In genomic region chr8:127614206-127614605, GRCm38 (mm10) we compare ENCODE assay signal across 22 mouse cellular contexts.
A peak's percentile ranks its signal among the peaks of the same experiment; 100 is the strongest.
DNase-seq lines count a peak whose midpoint lies in the region; ATAC-seq lines count a peak whose summit lies in the region.
"Had no signal": no experiment of that assay in that cellular context is flagged by ENCODE, and none has a peak within 500 bp of the region (broad histone marks: within the 10 kb centered on the region; RNA-seq: fewer than 3 reads in every experiment).

No protein-coding gene starts in this region.

- no peak overlapping the region for H3K27ac ChIP-seq in hindbrain, embryonic 10.5 days
- H3K27ac ChIP-seq: embryonic facial prominence, embryonic 12.5 days; heart, embryonic 13.5 days; hindbrain, embryonic 15.5 days; kidney, embryonic 15.5 days; liver, embryonic 14.5 days; lung, embryonic 15.5 days; macrophage; midbrain, embryonic 10.5 days; stomach, embryonic 15.5 days had no signal

- intact Hi-C loops in gastrocnemius, postnatal 14 days (cut with DNase I; ENCODE audit: low total_unique reads) = no loop called here
- intact Hi-C loops in left cerebral cortex, postnatal 25 days (cut with DNase I) = loop anchor here (10.0 kb wide), 1 partner anchor 881 kb away; no protein-coding TSS in a partner anchor

- WGBS in hindbrain, embryonic 10.5 days = 83% methylated on average over 4 of the region's 4 CpGs

- no peaks in the 10 kb centered on the region for H3K4me1 ChIP-seq in hindbrain, embryonic 10.5 days (replicated peaks)
- H3K4me1 ChIP-seq: embryonic facial prominence, embryonic 12.5 days; hindbrain, embryonic 15.5 days; midbrain, embryonic 10.5 days; stomach, embryonic 15.5 days had no signal

- peak; percentile 9 for DNase-seq in gastrocnemius, postnatal 14 days
- no peak for DNase-seq in gastrocnemius, postnatal 4 days (ENCODE audit: low spot score in 2 of 2)
- peak; percentile 50 to 56 for DNase-seq in right cerebral cortex, adult 2 months (ENCODE audit: low spot score in 2 of 2)
- DNase-seq in right cerebral cortex, postnatal 4 days = no peak
- peak; percentile 20 to 87 for DNase-seq in left cerebral cortex, postnatal 25 days (ENCODE audit: low spot score in 2 of 2)
- DNase-seq in hindbrain, embryonic 10.5 days (ENCODE audit: low spot score) = no peak
- DNase-seq: adrenal gland, adult 8-10 months; B cell, adult 2 months; cerebellum, adult 9-11 months; thymus, adult 2 months had no signal

- H3K4me3 ChIP-seq in hindbrain, embryonic 10.5 days = no peak overlapping the region
- H3K4me3 ChIP-seq: embryonic facial prominence, embryonic 12.5 days; heart, embryonic 13.5 days; hindbrain, embryonic 15.5 days; kidney, embryonic 15.5 days; lung, embryonic 15.5 days; midbrain, embryonic 10.5 days; stomach, embryonic 15.5 days had no signal

- ATAC-seq in monocyte, adult 5-6 weeks (replicated peaks; ENCODE audit: insufficient number of reproducible peaks, low FRiP score, low TSS enrichment, poor library complexity, severe bottlenecking) = no peak
- ATAC-seq: forebrain, embryonic 14.5 days; intestine, embryonic 16.5 days had no signal

- peaks cover 13% of the 10 kb centered on the region for H3K36me3 ChIP-seq in hindbrain, embryonic 10.5 days
- H3K36me3 ChIP-seq: hindbrain, embryonic 15.5 days; lung, embryonic 15.5 days; stomach, embryonic 15.5 days had no signal

- H3K9me3 ChIP-seq in hindbrain, embryonic 10.5 days = no peaks in the 10 kb centered on the region
- H3K9me3 ChIP-seq: embryonic facial prominence, embryonic 12.5 days; heart, embryonic 13.5 days; hindbrain, embryonic 15.5 days; kidney, embryonic 15.5 days; lung, embryonic 15.5 days; midbrain, embryonic 10.5 days; stomach, embryonic 15.5 days had no signal

- no peaks in the 10 kb centered on the region for H3K27me3 ChIP-seq in hindbrain, embryonic 10.5 days (ENCODE audit: insufficient read depth, poor library complexity, severe bottlenecking)
- H3K27me3 ChIP-seq: embryonic facial prominence, embryonic 12.5 days; heart, embryonic 13.5 days; hindbrain, embryonic 15.5 days; kidney, embryonic 15.5 days; lung, embryonic 15.5 days; stomach, embryonic 15.5 days had no signal

Comparison
In these comparisons a context has a peak if more than half of its experiments do, and no peak if none do; other contexts are left out.
1. DNase-seq: peak in gastrocnemius, postnatal 14 days (single experiment), right cerebral cortex, adult 2 months (2 of 2) and left cerebral cortex, postnatal 25 days (2 of 2); none in gastrocnemius, postnatal 4 days (0 of 2), right cerebral cortex, postnatal 4 days (single experiment) and hindbrain, embryonic 10.5 days (single experiment).